Mouse (Mus musculus) MEL (cell line): ENCODE results near the gene C1qb. TPM values are rescaled to one million over a fixed set of nuclear protein-coding genes. Genes with fewer than 3 reads are reported as not detected.

Experiments used
- DNase-seq: peaks from one replicate; pipeline ENCODE4 v3.0.0; 2011; ENCODE audit warnings: low read depth, low spot score
- H3K27ac ChIP-seq: 2 replicates; pipeline ENCODE4 v1.5.1; 2012; ENCODE audit warnings: low read depth, mild to moderate bottlenecking, control low read depth, low read length, moderate library complexity; ENCODE audit not compliant: control insufficient read depth
- H3K27me3 ChIP-seq, 2 experiments: fragments of 150-350 bp in 1 of 2; sonication (generic) in 1 of 2; 2 replicates each; pipeline ENCODE4 v1.6.1; 2012; ENCODE audit warnings: low read length in 2 of 2, mild to moderate bottlenecking in 2 of 2, improper control_type of control experiment in 1 of 2, moderate library complexity in 1 of 2; ENCODE audit not compliant: insufficient read depth in 2 of 2, control insufficient read depth in 1 of 2
- H3K36me3 ChIP-seq, 2 experiments: 2 replicates each; pipeline ENCODE4 v1.6.1; 2012 to 2014; ENCODE audit warnings: low read length in 2 of 2, improper control_type of control experiment in 1 of 2, inconsistent platforms in 1 of 2, mild to moderate bottlenecking in 1 of 2; ENCODE audit not compliant: insufficient read depth in 2 of 2, control insufficient read depth in 1 of 2
- H3K4me1 ChIP-seq, 2 experiments: fragments of 150-350 bp in 1 of 2; sonication (generic) in 1 of 2; 2 replicates each; pipeline ENCODE4 v1.6.1; 2012; ENCODE audit warnings: low read length in 2 of 2, improper control_type of control experiment in 1 of 2, mild to moderate bottlenecking in 1 of 2; ENCODE audit not compliant: insufficient read depth in 2 of 2, control insufficient read depth in 1 of 2
- H3K4me3 ChIP-seq, 2 experiments: fragments of 150-350 bp in 1 of 2; sonication (generic) in 1 of 2; 2 replicates each; pipeline ENCODE4 v1.5.1; 2012; ENCODE audit warnings: low read depth in 2 of 2, low read length in 2 of 2, mild to moderate bottlenecking in 2 of 2, moderate library complexity in 2 of 2, control low read depth in 1 of 2, improper control_type of control experiment in 1 of 2; ENCODE audit not compliant: control insufficient read depth in 1 of 2, insufficient read depth in 1 of 2
- H3K79me2 ChIP-seq: 2 replicates; pipeline ENCODE4 v1.6.1; 2012; ENCODE audit warnings: mild to moderate bottlenecking, low read length, moderate library complexity; ENCODE audit not compliant: control insufficient read depth, poor library complexity, insufficient read depth
- H3K9ac ChIP-seq: 2 replicates; pipeline ENCODE4 v1.6.1; 2012; ENCODE audit warnings: low read depth, mild to moderate bottlenecking, control low read depth, low read length, moderate library complexity; ENCODE audit not compliant: control insufficient read depth, poor library complexity, severe bottlenecking
- H3K9me3 ChIP-seq: fragments of 150-350 bp; sonication (generic); replicated peaks from 2 replicates; pipeline ENCODE4 v1.6.1; 2012; ENCODE audit warnings: mild to moderate bottlenecking, low read length, improper control_type of control experiment, moderate library complexity; ENCODE audit not compliant: insufficient read depth
- CTCF ChIP-seq, 3 experiments: IDR thresholded peaks in 2 of 3; conservative IDR thresholded peaks in 1 of 3; 2 replicates each; pipeline ENCODE4 v1.5.1; 2011 to 2012; ENCODE audit warnings: low read length in 3 of 3, low read depth in 2 of 3, mild to moderate bottlenecking in 2 of 3, improper control_type of control experiment in 1 of 3, inconsistent platforms in 1 of 3, mixed read lengths in 1 of 3, moderate library complexity in 1 of 3; ENCODE audit not compliant: control insufficient read depth in 1 of 3, insufficient read depth in 1 of 3, poor library complexity in 1 of 3, severe bottlenecking in 1 of 3
- HCFC1 ChIP-seq: IDR thresholded peaks from 2 replicates; pipeline ENCODE4 v1.6.1; 2012; ENCODE audit warnings: low read depth, mild to moderate bottlenecking, inconsistent platforms, low read length, improper control_type of control experiment, moderate library complexity
- MAFK ChIP-seq: IDR thresholded peaks from 2 replicates; pipeline ENCODE4 v1.6.1; 2011; ENCODE audit warnings: low read depth, mild to moderate bottlenecking, low read length, improper control_type of control experiment, borderline replicate concordance
- MAZ ChIP-seq: IDR thresholded peaks from 2 replicates; pipeline ENCODE4 v1.6.1; 2012; ENCODE audit warnings: low read depth, mild to moderate bottlenecking, inconsistent platforms, low read length, improper control_type of control experiment
- MXI1 ChIP-seq: IDR thresholded peaks from 2 replicates; pipeline ENCODE4 v1.6.1; 2011; ENCODE audit warnings: mild to moderate bottlenecking, low read depth, low read length, improper control_type of control experiment
- POLR2A ChIP-seq, 2 experiments: IDR thresholded peaks; 2 replicates each; pipeline ENCODE4 v1.6.1; 2011 to 2012; ENCODE audit warnings: low read length in 2 of 2, mild to moderate bottlenecking in 2 of 2, control low read depth in 1 of 2, improper control_type of control experiment in 1 of 2, low read depth in 1 of 2, moderate library complexity in 1 of 2; ENCODE audit not compliant: control insufficient read depth in 1 of 2, insufficient read depth in 1 of 2, poor library complexity in 1 of 2
- POLR2AphosphoS2 ChIP-seq: IDR thresholded peaks from 2 replicates; pipeline ENCODE4 v1.6.1; 2011; ENCODE audit warnings: low read length, improper control_type of control experiment
- RAD21 ChIP-seq: IDR thresholded peaks from 2 replicates; pipeline ENCODE4 v1.6.1; 2011; ENCODE audit warnings: mild to moderate bottlenecking, low read depth, low read length, improper control_type of control experiment
- SIN3A ChIP-seq: IDR thresholded peaks from 2 replicates; pipeline ENCODE4 v1.6.1; 2012; ENCODE audit warnings: low read length, improper control_type of control experiment, inconsistent platforms
- SMC3 ChIP-seq: IDR thresholded peaks from 2 replicates; pipeline ENCODE4 v1.6.1; 2011; ENCODE audit warnings: low read depth, low read length, improper control_type of control experiment
- TCF12 ChIP-seq: IDR thresholded peaks from 2 replicates; pipeline ENCODE4 v1.6.1; 2014; ENCODE audit warnings: low read depth, mild to moderate bottlenecking, inconsistent platforms, low read length, improper control_type of control experiment, moderate library complexity
- ZC3H11A ChIP-seq: IDR thresholded peaks from 2 replicates; pipeline ENCODE4 v1.6.1; 2012; ENCODE audit warnings: low read depth, mild to moderate bottlenecking, inconsistent platforms, low read length, improper control_type of control experiment
- polyA plus RNA-seq, 2 experiments: library from polyadenylated mRNA; stranded (reverse) in 1 of 2; unstranded in 1 of 2; fragments of >175 nt in 1 of 2; fragments of >200 nt in 1 of 2; gene quantifications; 2 replicates each; pipeline versions ENCODE4 v1.2.1 to v1.2.4; 2012; ENCODE audit warnings: low replicate concordance in 2 of 2, low read depth in 1 of 2; ENCODE audit not compliant: insufficient read length in 2 of 2, insufficient read depth in 1 of 2, missing spikeins in 1 of 2
- total RNA-seq: library from RNA; depleted of rRNA; stranded (reverse); fragments of 300-350 nt; gene quantifications from 2 replicates; pipeline ENCODE4 v1.2.3, GENCODE M21; 2012

The C1qb gene
- total and polyA plus RNA-seq, 3 experiments: not detected

- Histone ChIP-seq H3K9ac (no peak overlapping the region), H3K27ac (no peak overlapping the region), H3K79me2 (no peaks in the 10 kb centered on the region), H3K9me3 (no peaks in the 10 kb centered on the region), H3K36me3 (no peaks in the 10 kb centered on the region), H3K4me1 (no peaks in the 10 kb centered on the region), H3K4me3 (no peak overlapping the region), H3K27me3 (no peaks in the 10 kb centered on the region)
- peak; percentile 33 for DNase-seq
- TF ChIP-seq POLR2A (IDR thresholded peaks at IDR 0.05; ENCODE audit: control insufficient read depth in 1 of 2, insufficient read depth in 1 of 2, low read depth in 1 of 2, low read length in 2 of 2, poor library complexity in 1 of 2) (no peak), CTCF (IDR thresholded peaks at IDR 0.05 in 2 of 3, conservative IDR thresholded peaks at IDR 0.05 in 1 of 3; ENCODE audit: control insufficient read depth in 1 of 3, insufficient read depth in 1 of 3, low read depth in 2 of 3, low read length in 3 of 3, poor library complexity in 1 of 3, severe bottlenecking in 1 of 3) (peak; percentile 48 to 75 (median 49)), SMC3 (peak; percentile 36), RAD21 (peak; percentile 7), HCFC1 (no peak)
These were observed 26.0 kb downstream of the C1qb start for GRCm38 (mm10) chr4:136860022-136860421.

GRCm38 (mm10) chr4:136855081-136855480 is 30.9 kb downstream of the C1qb start:
- no peak overlapping the region for H3K9ac ChIP-seq
- H3K79me2 ChIP-seq: no peaks in the 10 kb centered on the region
- TF ChIP-seq SMC3: peak; percentile 23
- TF ChIP-seq CTCF (IDR thresholded peaks at IDR 0.05 in 2 of 3, conservative IDR thresholded peaks at IDR 0.05 in 1 of 3; ENCODE audit: control insufficient read depth in 1 of 3, insufficient read depth in 1 of 3, low read depth in 2 of 3, low read length in 3 of 3, poor library complexity in 1 of 3, severe bottlenecking in 1 of 3): peak; percentile 24 to 64 (median 38); a peak in 5 of 6 replicates
- TF ChIP-seq ZC3H11A: no peak
- no peak for TF ChIP-seq MXI1
- TF ChIP-seq TCF12: no peak
- H3K4me3 ChIP-seq: no peak overlapping the region
- H3K9me3 ChIP-seq: no peaks in the 10 kb centered on the region
- no peaks in the 10 kb centered on the region for H3K36me3 ChIP-seq
- H3K4me1 ChIP-seq: no peaks in the 10 kb centered on the region
- H3K27ac ChIP-seq: no peak overlapping the region
- no peaks in the 10 kb centered on the region; a peak in 1 of 4 replicates for H3K27me3 ChIP-seq
- no peak for DNase-seq

- no peaks in the 10 kb centered on the region for H3K36me3 ChIP-seq
- H3K4me3 ChIP-seq: no peak overlapping the region
- H3K9ac ChIP-seq: no peak overlapping the region
- H3K9me3 ChIP-seq: no peaks in the 10 kb centered on the region
- H3K4me1 ChIP-seq: no peaks in the 10 kb centered on the region
- no peaks in the 10 kb centered on the region; a peak in 1 of 4 replicates for H3K27me3 ChIP-seq
- H3K79me2 ChIP-seq: no peaks in the 10 kb centered on the region
- no peak for TF ChIP-seq ZC3H11A
- TF ChIP-seq MAFK: no peak
- no peak for TF ChIP-seq MAZ
- no peak for TF ChIP-seq POLR2AphosphoS2
- no peak for TF ChIP-seq SIN3A
- TF ChIP-seq, all 39 proteins: peak for 0
- DNase-seq: no peak
- H3K27ac ChIP-seq: no peak overlapping the region
These were observed 33.0 kb downstream of the C1qb start for GRCm38 (mm10) chr4:136852989-136853388.
